Mouse (Mus musculus): ENCODE measurements at regions not wholly inside any gene's neighbourhood (a gene's known extent, or its start where the extent isn't known, plus 50 kb on each side); places are given as distances from the start of the nearest gene placed in this dataset.
A peak's percentile ranks its signal among the peaks of the same experiment; 100 is the strongest.

GRCm38 (mm10) chr4:106161592-106161991 lies 154.4 kb upstream of the Usp24 start:
- H3K9me3 ChIP-seq (ENCODE audit: control insufficient read depth, low read length) = no peaks in the 10 kb centered on the region; the same call in 1 of the 2 replicates
- no peak for TF ChIP-seq POLR2A (IDR thresholded peaks at IDR 0.05; ENCODE audit: borderline replicate concordance, extremely low read depth, insufficient read depth, insufficient read length)
- no peak overlapping the region for H3K27ac ChIP-seq (replicated peaks; ENCODE audit: low read depth, low read length)
- ATAC-seq (ENCODE audit: low FRiP score, low read depth) = no peak
- no peaks in the 10 kb centered on the region; the same call in 1 of the 2 replicates for H3K4me1 ChIP-seq (ENCODE audit: control insufficient read depth, insufficient read depth, low read length)
- H3K27me3 ChIP-seq (ENCODE audit: control insufficient read depth, insufficient read depth, low read length) = no peaks in the 10 kb centered on the region
- H3K4me3 ChIP-seq (replicated peaks; ENCODE audit: low read length) = no peak overlapping the region
- H3K4me2 ChIP-seq (replicated peaks; ENCODE audit: low read depth, low read length, severe bottlenecking) = no peak overlapping the region
- DNase-seq (ENCODE audit: low spot score) = no peak
- H3K36me3 ChIP-seq (ENCODE audit: control insufficient read depth, insufficient read depth, low read length) = no peaks in the 10 kb centered on the region
- WGBS = 52% methylated on average over 2 of the region's 2 CpGs
- H3K9ac ChIP-seq (ENCODE audit: low read depth, low read length, severe bottlenecking) = no peak overlapping the region

- Histone ChIP-seq H3K9me3 (ENCODE audit: control insufficient read depth, low read length) (no peaks in the 10 kb centered on the region; the same call in 1 of the 2 replicates), H3K4me1 (ENCODE audit: control insufficient read depth, insufficient read depth, low read length) (peaks cover 3% of the 10 kb centered on the region), H3K4me3 (replicated peaks; ENCODE audit: low read length) (no peak overlapping the region), H3K27me3 (ENCODE audit: control insufficient read depth, insufficient read depth, low read length) (no peaks in the 10 kb centered on the region), H3K27ac (replicated peaks; ENCODE audit: low read depth, low read length) (no peak overlapping the region), H3K9ac (ENCODE audit: low read depth, low read length, severe bottlenecking) (no peak overlapping the region), H3K4me2 (replicated peaks; ENCODE audit: low read depth, low read length, severe bottlenecking) (no peak overlapping the region), H3K36me3 (ENCODE audit: control insufficient read depth, insufficient read depth, low read length) (no peaks in the 10 kb centered on the region)
- TF ChIP-seq POLR2A (IDR thresholded peaks at IDR 0.05; ENCODE audit: borderline replicate concordance, extremely low read depth, insufficient read depth, insufficient read length) = no peak
- DNase-seq (ENCODE audit: low spot score) (no peak), ATAC-seq (ENCODE audit: low FRiP score, low read depth) (no peak)
- 83% methylated on average over 1 of the region's 1 CpGs for WGBS
Measured at GRCm38 (mm10) chr4:106162551-106162950, 153.5 kb upstream of the Usp24 start.

GRCm38 (mm10) chr4:106163220-106163619 lies 152.8 kb upstream of the Usp24 start:
- Histone ChIP-seq H3K27ac (replicated peaks; ENCODE audit: low read depth, low read length) (no peak overlapping the region), H3K27me3 (ENCODE audit: control insufficient read depth, insufficient read depth, low read length) (no peaks in the 10 kb centered on the region), H3K4me1 (ENCODE audit: control insufficient read depth, insufficient read depth, low read length) (peaks cover 5% of the 10 kb centered on the region), H3K4me3 (replicated peaks; ENCODE audit: low read length) (no peak overlapping the region), H3K9ac (ENCODE audit: low read depth, low read length, severe bottlenecking) (no peak overlapping the region), H3K9me3 (ENCODE audit: control insufficient read depth, low read length) (no peaks in the 10 kb centered on the region; the same call in 1 of the 2 replicates), H3K4me2 (replicated peaks; ENCODE audit: low read depth, low read length, severe bottlenecking) (no peak overlapping the region), H3K36me3 (ENCODE audit: control insufficient read depth, insufficient read depth, low read length) (no peaks in the 10 kb centered on the region)
- ATAC-seq (ENCODE audit: low FRiP score, low read depth) (no peak), DNase-seq (ENCODE audit: low spot score) (no peak)
- no peak for TF ChIP-seq POLR2A (IDR thresholded peaks at IDR 0.05; ENCODE audit: borderline replicate concordance, extremely low read depth, insufficient read depth, insufficient read length)

- ATAC-seq (ENCODE audit: low FRiP score, low read depth) = no peak
- WGBS = 71% methylated on average over 4 of the region's 4 CpGs
- H3K27me3 ChIP-seq (ENCODE audit: control insufficient read depth, insufficient read depth, low read length) = no peaks in the 10 kb centered on the region
- no peak for DNase-seq (ENCODE audit: low spot score)
- no peak overlapping the region for H3K4me2 ChIP-seq (replicated peaks; ENCODE audit: low read depth, low read length, severe bottlenecking)
- TF ChIP-seq POLR2A (IDR thresholded peaks at IDR 0.05; ENCODE audit: borderline replicate concordance, extremely low read depth, insufficient read depth, insufficient read length) = no peak
- no peaks in the 10 kb centered on the region for H3K36me3 ChIP-seq (ENCODE audit: control insufficient read depth, insufficient read depth, low read length)
- peaks cover 7% of the 10 kb centered on the region; the same call in 1 of the 2 replicates for H3K4me1 ChIP-seq (ENCODE audit: control insufficient read depth, insufficient read depth, low read length)
- H3K4me3 ChIP-seq (replicated peaks; ENCODE audit: low read length) = no peak overlapping the region
- no peaks in the 10 kb centered on the region; the same call in 1 of the 2 replicates for H3K9me3 ChIP-seq (ENCODE audit: control insufficient read depth, low read length)
- H3K27ac ChIP-seq (replicated peaks; ENCODE audit: low read depth, low read length) = no peak overlapping the region
- H3K9ac ChIP-seq (ENCODE audit: low read depth, low read length, severe bottlenecking) = no peak overlapping the region
Measured at GRCm38 (mm10) chr4:106167716-106168115, 148.3 kb upstream of the Usp24 start.

GRCm38 (mm10) chr4:106168741-106169140 lies 147.3 kb upstream of the Usp24 start:
- no peaks in the 10 kb centered on the region; the same call in 1 of the 2 replicates for H3K9me3 ChIP-seq (ENCODE audit: control insufficient read depth, low read length)
- DNase-seq (ENCODE audit: low spot score) (peak; percentile 33), ATAC-seq (ENCODE audit: low FRiP score, low read depth) (peak; percentile 83)
- 13% methylated on average over 6 of the region's 6 CpGs for WGBS
- peaks cover 7% of the 10 kb centered on the region; the same call in 1 of the 2 replicates for H3K4me1 ChIP-seq (ENCODE audit: control insufficient read depth, insufficient read depth, low read length)
- no peak overlapping the region for H3K4me2 ChIP-seq (replicated peaks; ENCODE audit: low read depth, low read length, severe bottlenecking)
- H3K27me3 ChIP-seq (ENCODE audit: control insufficient read depth, insufficient read depth, low read length) = no peaks in the 10 kb centered on the region
- H3K4me3 ChIP-seq (replicated peaks; ENCODE audit: low read length) = no peak overlapping the region
- no peak overlapping the region for H3K9ac ChIP-seq (ENCODE audit: low read depth, low read length, severe bottlenecking)
- no peak overlapping the region for H3K27ac ChIP-seq (replicated peaks; ENCODE audit: low read depth, low read length)
- TF ChIP-seq POLR2A (IDR thresholded peaks at IDR 0.05; ENCODE audit: borderline replicate concordance, extremely low read depth, insufficient read depth, insufficient read length) = no peak
- no peaks in the 10 kb centered on the region for H3K36me3 ChIP-seq (ENCODE audit: control insufficient read depth, insufficient read depth, low read length)

- WGBS = 89% methylated on average over 4 of the region's 4 CpGs
- Histone ChIP-seq H3K27ac (replicated peaks; ENCODE audit: low read depth, low read length) (no peak overlapping the region), H3K27me3 (ENCODE audit: control insufficient read depth, insufficient read depth, low read length) (no peaks in the 10 kb centered on the region)
Measured at GRCm38 (mm10) chr4:106169466-106169865, 146.5 kb upstream of the Usp24 start.

More at GRCm38 (mm10) chr4:106169466-106169865, 146.5 kb upstream of the Usp24 start:
- H3K4me1 ChIP-seq (ENCODE audit: control insufficient read depth, insufficient read depth, low read length) = peaks cover 7% of the 10 kb centered on the region; the same call in 1 of the 2 replicates
- H3K4me3 ChIP-seq (replicated peaks; ENCODE audit: low read length) = no peak overlapping the region
- ATAC-seq (ENCODE audit: low FRiP score, low read depth) (no peak), DNase-seq (ENCODE audit: low spot score) (no peak)
- no peak overlapping the region for H3K9ac ChIP-seq (ENCODE audit: low read depth, low read length, severe bottlenecking)
- H3K36me3 ChIP-seq (ENCODE audit: control insufficient read depth, insufficient read depth, low read length) = no peaks in the 10 kb centered on the region
- TF ChIP-seq POLR2A (IDR thresholded peaks at IDR 0.05; ENCODE audit: borderline replicate concordance, extremely low read depth, insufficient read depth, insufficient read length) = no peak
- H3K4me2 ChIP-seq (replicated peaks; ENCODE audit: low read depth, low read length, severe bottlenecking) = no peak overlapping the region
- H3K9me3 ChIP-seq (ENCODE audit: control insufficient read depth, low read length) = no peaks in the 10 kb centered on the region; the same call in 1 of the 2 replicates
